Mouse (Mus musculus): ENCODE data around the gene Gnat1. TPM values are rescaled to one million over a fixed set of nuclear protein-coding genes. Genes with fewer than 3 reads are reported as not detected.
A peak's percentile ranks its signal among the peaks of the same experiment; 100 is the strongest.

The Gnat1 gene
- polyA plus RNA-seq, 1 experiment, result not detected

DNA sequence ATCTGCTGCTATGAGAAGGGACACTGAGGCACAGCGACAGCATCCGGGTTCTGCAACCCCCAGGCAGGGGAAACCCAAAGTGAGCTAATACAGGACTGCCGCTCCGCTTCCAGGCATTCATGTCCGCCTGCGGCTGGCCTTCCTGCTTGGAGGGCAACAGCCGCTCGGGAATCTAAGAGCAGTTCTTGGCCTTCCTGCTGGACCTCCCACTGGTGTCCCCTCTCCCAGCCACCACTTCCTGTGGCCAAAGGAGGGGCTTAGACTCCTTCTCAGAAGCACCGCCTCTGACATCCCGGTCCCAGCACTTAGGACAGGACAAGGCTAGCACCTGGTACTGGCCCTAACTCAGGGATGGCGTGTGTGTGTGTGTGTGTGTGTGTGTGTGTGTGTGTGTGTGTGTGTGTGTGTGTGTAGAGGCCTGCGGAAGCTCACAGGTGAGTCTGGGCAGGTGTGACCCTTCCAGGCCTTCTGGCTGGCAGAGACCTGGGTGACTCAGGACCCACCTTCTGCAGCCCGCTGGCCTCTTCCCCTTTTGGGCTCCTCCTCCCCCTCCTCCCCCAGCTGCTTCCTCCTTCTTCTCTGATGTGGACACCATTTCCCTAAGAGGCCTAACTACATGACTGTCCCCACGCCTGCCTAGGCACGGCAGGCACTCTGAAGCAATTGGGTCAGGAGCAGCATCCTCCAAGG lies 50.6 kb downstream of the Gnat1 start:
- TF ChIP-seq CTCF (IDR thresholded peaks at IDR 0.05; ENCODE audit: extremely low read depth, insufficient read depth, insufficient read length, insufficient replicate concordance) (no peak), POLR2A (IDR thresholded peaks at IDR 0.05; ENCODE audit: low read depth, low read length) (no peak)
- Histone ChIP-seq H3K4me1 (ENCODE audit: control insufficient read depth, insufficient read depth, insufficient read length) (peaks cover 84% of the 10 kb centered on the region; the same call in 1 of the 2 replicates), H3K27me3 (ENCODE audit: control insufficient read depth, insufficient read depth, low read length) (no peaks in the 10 kb centered on the region), H3K4me3 (ENCODE audit: extremely low read depth, insufficient read depth, insufficient read length) (peak overlapping the region; percentile 43), H3K36me3 (ENCODE audit: control insufficient read depth, insufficient read depth, low read length) (peaks cover 14% of the 10 kb centered on the region), H3K27ac (ENCODE audit: insufficient read depth, low read length) (peak overlapping the region; percentile 95)
- DNase-seq (ENCODE audit: low read depth in 1 of 2, low spot score in 2 of 2), result peak; percentile 68 to 78
- WGBS, result 52% methylated on average over 14 of the region's 15 CpGs

DNA sequence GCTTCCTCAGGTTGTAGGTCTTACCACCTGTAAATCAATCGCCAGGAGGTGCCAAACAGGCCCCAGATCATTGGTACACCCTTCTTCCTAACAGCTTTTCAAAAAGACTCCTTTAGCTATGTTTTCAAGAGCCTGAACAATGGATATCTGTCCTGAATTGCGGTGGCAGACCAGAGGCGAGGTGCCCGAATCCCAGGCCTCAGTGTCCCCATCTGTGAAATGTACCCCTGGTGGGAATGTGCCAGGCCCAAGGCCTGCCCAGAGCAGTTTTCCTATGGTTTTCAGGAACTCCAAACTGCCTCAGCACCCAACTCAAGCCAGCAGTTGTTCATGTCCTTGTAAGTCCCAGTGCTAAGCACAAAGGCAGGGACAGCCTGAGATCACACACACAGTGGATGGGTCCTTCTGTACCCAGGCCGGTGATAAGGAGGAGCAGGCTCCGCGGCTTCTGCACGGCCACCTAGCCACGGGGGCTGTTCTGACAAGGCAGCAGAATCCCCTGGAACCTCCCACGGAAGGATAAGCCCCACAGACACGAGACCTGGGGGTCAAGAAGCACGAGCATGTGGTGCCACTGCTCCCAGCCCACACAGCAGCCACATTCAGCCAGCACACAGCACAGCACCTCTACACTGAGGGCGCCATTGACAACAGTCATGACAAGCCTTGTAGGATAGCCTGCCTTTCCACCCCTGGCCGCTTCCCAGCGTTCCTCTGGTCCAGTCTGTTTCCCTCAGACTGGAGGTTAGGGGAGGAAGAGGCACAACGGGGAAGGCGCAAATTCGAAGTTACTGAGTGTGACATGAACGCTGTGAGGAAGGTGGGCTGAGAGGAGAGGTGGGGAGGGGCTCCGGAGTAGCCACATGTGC lies 51.9 kb downstream of the Gnat1 start:
- peaks cover 14% of the 10 kb centered on the region for H3K36me3 ChIP-seq (ENCODE audit: control insufficient read depth, insufficient read depth, low read length)
- H3K4me1 ChIP-seq (ENCODE audit: control insufficient read depth, insufficient read depth, insufficient read length), result peaks cover 83% of the 10 kb centered on the region; the same call in 1 of the 2 replicates
- no peak for DNase-seq (ENCODE audit: low read depth in 1 of 2, low spot score in 2 of 2)
- TF ChIP-seq POLR2A (IDR thresholded peaks at IDR 0.05; ENCODE audit: low read depth, low read length) (no peak), CTCF (IDR thresholded peaks at IDR 0.05; ENCODE audit: extremely low read depth, insufficient read depth, insufficient read length, insufficient replicate concordance) (no peak)
- peak overlapping the region; percentile 64 for H3K27ac ChIP-seq (ENCODE audit: insufficient read depth, low read length)
- no peak overlapping the region for H3K4me3 ChIP-seq (ENCODE audit: extremely low read depth, insufficient read depth, insufficient read length)
- H3K27me3 ChIP-seq (ENCODE audit: control insufficient read depth, insufficient read depth, low read length), result no peaks in the 10 kb centered on the region
- 62% methylated on average over 20 of the region's 20 CpGs for WGBS

DNA sequence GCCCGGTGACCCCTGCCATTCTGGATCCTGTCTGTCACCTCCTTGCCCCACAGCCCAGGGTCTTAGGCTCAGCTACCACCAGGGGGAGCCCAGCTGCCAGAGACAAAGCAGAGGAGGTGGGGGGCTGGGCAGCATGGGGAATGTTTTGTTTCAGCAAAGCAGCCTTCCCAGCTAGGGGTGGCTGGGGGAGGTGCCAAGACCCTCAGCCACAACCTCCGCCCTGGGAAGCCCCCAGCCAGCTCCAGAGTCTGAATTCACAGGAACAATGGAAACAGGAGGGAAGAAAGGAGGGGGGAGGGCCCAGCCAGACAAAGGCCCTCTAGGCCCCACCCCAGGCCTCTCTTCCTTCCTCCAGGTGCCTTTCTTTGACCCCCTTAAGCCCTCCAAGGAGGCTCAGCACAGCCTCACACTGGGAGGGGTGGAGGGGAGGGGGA lies 52.7 kb downstream of the Gnat1 start:
- peaks cover 75% of the 10 kb centered on the region; the same call in 1 of the 2 replicates for H3K4me1 ChIP-seq (ENCODE audit: control insufficient read depth, insufficient read depth, insufficient read length)
- H3K27ac ChIP-seq (ENCODE audit: insufficient read depth, low read length), result peak overlapping the region; percentile 54

DNA sequence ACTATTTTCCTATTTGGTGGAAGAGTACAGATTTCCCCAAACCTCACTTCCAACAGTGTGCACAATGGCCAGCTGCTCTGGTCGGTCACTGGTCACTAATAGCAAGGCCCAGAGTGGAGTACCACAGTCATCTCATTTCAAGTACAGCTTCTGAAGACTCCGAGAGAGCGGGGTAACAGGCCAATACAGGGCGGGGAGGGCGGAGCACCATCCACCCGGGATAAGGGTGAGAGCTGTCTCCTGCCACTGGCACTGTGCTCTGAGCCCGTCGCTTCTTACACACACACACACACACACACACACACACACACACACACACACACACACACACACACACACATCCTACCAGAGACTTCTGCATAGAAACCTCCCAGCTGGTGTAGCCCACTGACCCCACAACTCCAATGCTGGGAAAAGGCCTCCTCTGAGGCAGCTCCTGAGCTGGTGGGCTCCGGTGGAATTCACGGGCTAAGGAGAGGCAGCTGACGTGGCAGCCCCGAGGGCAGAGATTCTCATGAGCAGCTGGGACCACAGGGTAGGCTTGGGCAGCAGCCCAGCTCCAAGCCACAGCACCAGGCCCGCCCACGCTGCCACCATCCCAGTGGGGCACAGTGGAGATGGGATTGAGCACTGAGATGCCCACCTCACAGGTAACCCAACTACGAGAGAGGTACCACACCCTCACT lies 53.2 kb downstream of the Gnat1 start:
- peak overlapping the region; percentile 54; the same call in 1 of the 2 replicates for H3K27ac ChIP-seq (ENCODE audit: insufficient read depth, low read length)
- peaks cover 18% of the 10 kb centered on the region for H3K36me3 ChIP-seq (ENCODE audit: control insufficient read depth, insufficient read depth, low read length)
- no peak overlapping the region for H3K4me3 ChIP-seq (ENCODE audit: extremely low read depth, insufficient read depth, insufficient read length)

More for the DNA sequence above, 52.7 kb downstream of the Gnat1 start:
- TF ChIP-seq CTCF (IDR thresholded peaks at IDR 0.05; ENCODE audit: extremely low read depth, insufficient read depth, insufficient read length, insufficient replicate concordance), result peak; percentile 91; the same call in 1 of the 2 replicates
- TF ChIP-seq POLR2A (IDR thresholded peaks at IDR 0.05; ENCODE audit: low read depth, low read length), result no peak
- Histone ChIP-seq H3K27me3 (ENCODE audit: control insufficient read depth, insufficient read depth, low read length) (no peaks in the 10 kb centered on the region), H3K4me3 (ENCODE audit: extremely low read depth, insufficient read depth, insufficient read length) (no peak overlapping the region), H3K36me3 (ENCODE audit: control insufficient read depth, insufficient read depth, low read length) (peaks cover 18% of the 10 kb centered on the region)
- WGBS, result 14% methylated on average over 2 of the region's 2 CpGs
- peak in 1 of 2 experiments; percentile 81 for DNase-seq (ENCODE audit: low read depth in 1 of 2, low spot score in 2 of 2)

DNA sequence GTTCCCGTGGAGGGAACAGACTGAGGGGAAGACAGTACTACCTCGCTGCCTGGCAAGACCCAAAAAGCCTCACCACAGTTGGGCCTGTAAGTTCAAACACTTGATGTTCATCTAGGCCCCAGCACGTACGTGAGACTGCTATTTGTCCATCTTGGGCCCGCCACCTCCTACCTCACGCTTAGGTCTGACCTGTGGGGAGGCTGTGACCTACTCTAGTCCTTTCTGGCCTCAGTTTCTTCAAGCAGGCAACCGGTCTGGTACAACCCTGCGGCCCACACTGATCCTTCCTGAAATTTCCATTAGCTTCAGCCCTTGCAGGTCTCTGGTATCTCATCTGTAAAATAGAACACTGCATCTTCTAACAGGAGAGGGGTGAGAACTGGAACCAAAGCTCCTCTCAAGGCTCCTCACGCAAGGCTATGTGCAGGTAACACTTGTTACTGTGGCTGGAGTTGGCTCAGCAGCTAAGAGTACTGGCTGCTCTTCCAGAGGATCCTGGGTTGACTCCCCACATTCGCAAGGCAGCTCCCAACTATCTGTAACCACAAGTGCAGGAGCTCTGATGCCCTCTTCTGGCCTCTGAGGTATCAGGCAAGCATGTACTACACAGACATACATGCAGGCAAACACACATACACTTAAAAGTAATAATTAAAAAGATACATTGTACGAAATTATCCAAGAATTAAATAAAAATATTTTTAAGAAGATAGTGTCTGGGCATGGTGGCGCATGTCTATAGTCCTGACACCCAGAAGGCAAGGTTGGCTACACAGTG lies 54.0 kb downstream of the Gnat1 start:
- WGBS, result 87% methylated on average over 12 of the region's 12 CpGs
- peaks cover 63% of the 10 kb centered on the region; the same call in 1 of the 2 replicates for H3K4me1 ChIP-seq (ENCODE audit: control insufficient read depth, insufficient read depth, insufficient read length)
- peaks cover 14% of the 10 kb centered on the region for H3K36me3 ChIP-seq (ENCODE audit: control insufficient read depth, insufficient read depth, low read length)
- no peak overlapping the region for H3K4me3 ChIP-seq (ENCODE audit: extremely low read depth, insufficient read depth, insufficient read length)
- DNase-seq (ENCODE audit: low read depth in 1 of 2, low spot score in 2 of 2), result no peak
- TF ChIP-seq POLR2A (IDR thresholded peaks at IDR 0.05; ENCODE audit: low read depth, low read length) (no peak), CTCF (IDR thresholded peaks at IDR 0.05; ENCODE audit: extremely low read depth, insufficient read depth, insufficient read length, insufficient replicate concordance) (no peak)
- no peaks in the 10 kb centered on the region for H3K27me3 ChIP-seq (ENCODE audit: control insufficient read depth, insufficient read depth, low read length)
- peak overlapping the region; percentile 77 for H3K27ac ChIP-seq (ENCODE audit: insufficient read depth, low read length)

More for the DNA sequence above, 53.2 kb downstream of the Gnat1 start:
- TF ChIP-seq CTCF (IDR thresholded peaks at IDR 0.05; ENCODE audit: extremely low read depth, insufficient read depth, insufficient read length, insufficient replicate concordance) (no peak), POLR2A (IDR thresholded peaks at IDR 0.05; ENCODE audit: low read depth, low read length) (no peak)
- WGBS, result 54% methylated on average over 13 of the region's 15 CpGs
- peaks cover 71% of the 10 kb centered on the region; the same call in 1 of the 2 replicates for H3K4me1 ChIP-seq (ENCODE audit: control insufficient read depth, insufficient read depth, insufficient read length)
- H3K27me3 ChIP-seq (ENCODE audit: control insufficient read depth, insufficient read depth, low read length), result no peaks in the 10 kb centered on the region
- DNase-seq (ENCODE audit: low read depth in 1 of 2, low spot score in 2 of 2), result no peak

DNA sequence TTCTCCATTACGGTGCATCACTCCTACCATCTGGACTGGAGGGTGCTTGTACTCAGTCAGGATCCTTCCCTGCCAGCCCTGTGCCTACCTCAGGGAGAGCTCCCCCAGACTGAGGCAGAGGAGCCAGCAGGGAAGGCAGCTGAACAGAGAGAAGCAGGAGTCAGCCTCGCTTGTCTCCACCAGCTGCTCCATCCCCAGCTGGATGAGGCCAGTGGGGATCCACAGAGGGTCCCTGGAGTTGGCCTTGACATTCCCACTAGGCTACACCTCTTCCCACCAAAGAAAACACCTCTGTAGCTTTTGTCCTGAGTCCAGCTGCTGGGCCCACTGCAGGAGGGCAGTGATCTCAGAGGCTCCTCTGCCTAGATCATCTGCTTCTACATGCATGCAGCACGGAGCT lies 54.6 kb downstream of the Gnat1 start:
- TF ChIP-seq CTCF (IDR thresholded peaks at IDR 0.05; ENCODE audit: extremely low read depth, insufficient read depth, insufficient read length, insufficient replicate concordance), result no peak
- TF ChIP-seq POLR2A (IDR thresholded peaks at IDR 0.05; ENCODE audit: low read depth, low read length), result no peak
- WGBS, result 70% methylated on average over 3 of the region's 3 CpGs
- no peak for DNase-seq (ENCODE audit: low read depth in 1 of 2, low spot score in 2 of 2)
- Histone ChIP-seq H3K27me3 (ENCODE audit: control insufficient read depth, insufficient read depth, low read length) (no peaks in the 10 kb centered on the region), H3K27ac (ENCODE audit: insufficient read depth, low read length) (peak overlapping the region; percentile 77), H3K4me1 (ENCODE audit: control insufficient read depth, insufficient read depth, insufficient read length) (peaks cover 57% of the 10 kb centered on the region; the same call in 1 of the 2 replicates), H3K36me3 (ENCODE audit: control insufficient read depth, insufficient read depth, low read length) (peaks cover 18% of the 10 kb centered on the region), H3K4me3 (ENCODE audit: extremely low read depth, insufficient read depth, insufficient read length) (no peak overlapping the region; the same call in 1 of the 2 replicates)

Measured in spleen, adult 2 months (tissue).